Mouse (Mus musculus) brain, embryonic 18.5 days (tissue): ENCODE data around the gene Zfp454.

ENCODE experiments used
- DNase-seq: peaks from one replicate; pipeline ENCODE4 v3.0.0-alpha.2; 2012; ENCODE audit warnings: low read depth, low spot score

Zfp454 gene

DNA sequence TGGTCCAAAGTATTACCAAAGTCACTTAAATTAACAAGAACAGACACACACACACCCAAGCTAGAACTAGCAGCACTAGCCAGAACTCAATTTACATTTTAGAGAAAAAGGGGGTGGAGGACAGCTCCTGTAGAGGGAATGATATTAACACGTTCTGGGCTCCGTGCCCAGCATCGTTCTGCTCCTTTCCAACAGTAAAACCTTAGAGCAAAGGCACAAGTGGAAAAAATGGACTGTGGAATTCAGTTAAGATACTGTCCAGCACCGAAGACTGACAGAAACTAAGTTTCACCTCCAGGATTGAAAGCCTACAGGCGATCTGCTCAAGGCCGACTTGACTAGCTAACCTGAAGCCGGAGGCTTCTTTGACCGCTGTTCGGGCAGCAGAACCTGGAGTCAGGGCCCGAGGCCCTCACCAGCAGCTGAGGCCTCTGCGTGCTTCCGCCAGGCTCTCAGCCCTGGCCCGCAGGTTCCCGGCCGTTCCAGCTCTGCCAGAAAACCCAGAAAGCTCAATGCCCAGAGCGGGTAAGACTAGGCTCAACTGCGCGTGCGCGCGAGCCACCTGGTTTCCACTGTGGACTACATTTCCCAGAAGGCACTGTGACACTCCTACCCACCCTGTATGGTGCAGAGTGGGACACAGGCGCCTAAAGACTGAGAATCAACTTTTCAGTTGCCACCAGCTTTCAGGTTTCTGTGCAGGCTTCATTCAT, 46.3 kb downstream of the Zfp454 start, which contains the start of gene Zfp879:
TSS of gene Zfp879 (minus strand) at position 530 of the 713 bp plus-strand sequence.
- peak; percentile 78 for DNase-seq

DNA sequence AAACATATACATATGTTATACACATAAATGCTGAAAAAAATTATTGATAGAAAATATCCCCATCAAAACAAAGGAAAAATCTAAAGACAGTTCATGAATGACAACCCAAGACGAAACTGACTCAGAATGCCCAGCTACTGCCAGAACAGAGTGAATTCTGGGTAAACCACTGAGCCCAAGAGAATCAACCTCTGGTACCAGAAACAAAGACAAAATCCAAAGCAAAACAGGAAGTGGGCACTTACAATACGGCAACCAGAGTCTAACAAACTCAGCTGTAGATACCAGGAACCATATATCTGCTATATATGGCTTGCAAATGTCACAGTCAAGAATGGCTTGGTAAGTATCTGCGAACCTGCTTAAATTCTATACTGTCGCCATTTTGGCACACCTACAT, 51.7 kb downstream of the Zfp454 start:
- no peak for DNase-seq

DNA sequence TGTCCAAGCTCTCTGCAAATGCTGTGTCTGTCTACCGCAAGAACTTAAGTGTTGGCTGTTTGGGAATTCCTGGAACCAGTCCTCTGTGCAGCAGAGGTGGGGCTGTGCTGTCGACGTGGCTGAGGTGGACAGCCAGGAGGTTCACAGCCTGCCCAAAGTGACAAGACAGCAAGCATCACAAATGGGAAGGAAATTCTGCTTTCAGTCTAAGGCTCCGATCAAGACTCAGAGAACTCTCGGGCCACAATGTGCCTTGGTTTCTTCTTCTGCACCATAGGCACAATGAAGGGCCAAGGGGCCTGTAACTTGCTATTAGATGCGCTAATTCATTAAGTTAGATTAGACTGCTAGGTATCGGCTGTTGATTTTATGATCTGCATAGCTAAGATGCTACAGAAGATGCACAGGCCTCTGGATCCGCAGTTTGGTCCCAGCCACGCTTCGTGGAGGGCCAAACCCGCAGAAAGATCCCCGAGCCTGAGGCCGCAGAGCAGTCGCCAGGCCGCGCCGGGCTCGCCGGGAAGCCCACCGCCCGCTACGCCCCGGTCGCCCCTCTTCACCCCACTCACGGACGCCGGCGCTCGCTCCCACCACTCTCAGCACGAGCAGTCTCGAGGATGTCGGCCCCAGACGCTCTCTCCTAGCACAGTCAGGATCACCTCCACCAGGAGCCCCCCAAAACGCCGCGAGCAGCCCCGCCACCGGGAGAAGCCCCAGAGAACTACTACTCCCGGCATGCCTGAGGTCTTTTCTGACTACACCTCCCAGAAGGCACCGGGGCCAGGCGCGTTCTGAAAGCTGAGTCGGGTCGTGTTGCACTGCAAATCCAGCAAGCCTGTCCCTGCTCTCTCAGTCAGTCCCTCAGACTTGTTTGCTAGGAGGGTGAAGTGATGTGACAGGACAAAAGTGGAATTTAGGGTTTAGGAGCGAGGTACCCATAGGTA, 60.2 kb downstream of the Zfp454 start, which contains the start of gene Zfp354c:
TSS of gene Zfp354c (minus strand) at position 715 of the 944 bp plus-strand sequence.
- peak; percentile 79 for DNase-seq

DNA sequence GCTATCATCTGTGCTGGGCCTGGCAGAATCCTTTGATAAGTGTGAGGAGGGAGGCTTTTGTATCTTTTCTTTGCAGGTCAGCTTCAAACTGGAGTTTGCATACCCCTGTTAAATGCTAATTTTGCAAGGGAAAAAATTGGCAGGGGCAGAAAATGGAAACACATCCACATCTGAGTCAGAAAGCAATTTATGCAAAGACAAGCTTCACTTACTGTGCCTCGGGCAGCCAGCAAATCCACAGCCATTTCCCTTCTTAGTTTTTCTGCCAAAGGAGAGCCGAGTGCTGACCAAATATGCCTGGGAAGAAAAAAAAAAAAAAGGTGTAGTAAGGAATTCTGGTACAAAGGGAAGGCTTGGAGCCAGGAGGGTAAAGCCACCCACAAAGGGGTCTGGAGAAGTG, 61.2 kb downstream of the Zfp454 start:
- DNase-seq = no peak
